Mouse (Mus musculus): ENCODE data around the gene Btbd11. TPM values are rescaled to one million over a fixed set of nuclear protein-coding genes. Genes with fewer than 3 reads are reported as not detected.

The Btbd11 gene
- polyA plus RNA-seq, 1 experiment from 2014 or later = 0.47 TPM

GRCm38 (mm10) chr10:85393016-85393415 lies 6.4 kb downstream of the Btbd11 start:
- Histone ChIP-seq H3K27ac (ENCODE audit: low read depth) (no peak overlapping the region), H3K9ac (replicated peaks) (no peak overlapping the region), H3K4me3 (ENCODE audit: low read depth, low read length) (no peak overlapping the region), H3K36me3 (replicated peaks; ENCODE audit: insufficient read depth, low read length) (no peaks in the 10 kb centered on the region), H3K27me3 (ENCODE audit: insufficient read depth, low read length) (peaks cover 15% of the 10 kb centered on the region), H3K4me2 (ENCODE audit: low read depth, low read length) (no peak overlapping the region), H3K9me3 (ENCODE audit: low read length) (no peaks in the 10 kb centered on the region), H3K4me1 (ENCODE audit: insufficient read depth) (peaks cover 2% of the 10 kb centered on the region)
- ATAC-seq (no peak), DNase-seq (no peak)
- WGBS (ENCODE audit: insufficient replicate concordance) = 60% methylated on average over 6 of the region's 6 CpGs
- TF ChIP-seq EP300 (IDR thresholded peaks at IDR 0.05; ENCODE audit: low read depth) (no peak), CTCF (IDR thresholded peaks at IDR 0.05; ENCODE audit: low read depth) (no peak)

- ATAC-seq (no peak), DNase-seq (no peak)
- no peak overlapping the region for H3K9ac ChIP-seq (replicated peaks)
- H3K36me3 ChIP-seq (replicated peaks; ENCODE audit: insufficient read depth, low read length) = no peaks in the 10 kb centered on the region
- H3K9me3 ChIP-seq (ENCODE audit: low read length) = no peaks in the 10 kb centered on the region
- no peak overlapping the region for H3K4me3 ChIP-seq (ENCODE audit: low read depth, low read length)
- H3K4me1 ChIP-seq (ENCODE audit: insufficient read depth) = no peaks in the 10 kb centered on the region
- H3K4me2 ChIP-seq (ENCODE audit: low read depth, low read length) = no peak overlapping the region
- WGBS (ENCODE audit: insufficient replicate concordance) = 60% methylated on average over 4 of the region's 4 CpGs
- H3K27me3 ChIP-seq (ENCODE audit: insufficient read depth, low read length) = no peaks in the 10 kb centered on the region; the same call in 1 of the 2 replicates
- H3K27ac ChIP-seq (ENCODE audit: low read depth) = no peak overlapping the region
- TF ChIP-seq CTCF (IDR thresholded peaks at IDR 0.05; ENCODE audit: low read depth) (no peak), EP300 (IDR thresholded peaks at IDR 0.05; ENCODE audit: low read depth) (no peak)
These were observed 7.9 kb downstream of the Btbd11 start for GRCm38 (mm10) chr10:85394558-85394957.

- 72% methylated on average over 3 of the region's 3 CpGs for WGBS (ENCODE audit: insufficient replicate concordance)
- no peak overlapping the region for H3K4me2 ChIP-seq (ENCODE audit: low read depth, low read length)
- no peaks in the 10 kb centered on the region for H3K9me3 ChIP-seq (ENCODE audit: low read length)
- H3K4me1 ChIP-seq (ENCODE audit: insufficient read depth) = no peaks in the 10 kb centered on the region
- no peak overlapping the region for H3K4me3 ChIP-seq (ENCODE audit: low read depth, low read length)
- ATAC-seq (no peak), DNase-seq (no peak)
- H3K27ac ChIP-seq (ENCODE audit: low read depth) = no peak overlapping the region
- TF ChIP-seq CTCF (IDR thresholded peaks at IDR 0.05; ENCODE audit: low read depth) (no peak), EP300 (IDR thresholded peaks at IDR 0.05; ENCODE audit: low read depth) (no peak)
- no peaks in the 10 kb centered on the region for H3K27me3 ChIP-seq (ENCODE audit: insufficient read depth, low read length)
- H3K9ac ChIP-seq (replicated peaks) = no peak overlapping the region
- no peaks in the 10 kb centered on the region for H3K36me3 ChIP-seq (replicated peaks; ENCODE audit: insufficient read depth, low read length)
These were observed 24.5 kb downstream of the Btbd11 start for GRCm38 (mm10) chr10:85411120-85411519.

GRCm38 (mm10) chr10:85420851-85421628 lies 34.4 kb downstream of the Btbd11 start:
- ATAC-seq (no peak), DNase-seq (no peak)
- no peaks in the 10 kb centered on the region for H3K27me3 ChIP-seq (ENCODE audit: insufficient read depth, low read length)
- H3K27ac ChIP-seq (ENCODE audit: low read depth) = no peak overlapping the region
- no peak overlapping the region for H3K4me2 ChIP-seq (ENCODE audit: low read depth, low read length)
- no peaks in the 10 kb centered on the region for H3K9me3 ChIP-seq (ENCODE audit: low read length)
- H3K4me1 ChIP-seq (ENCODE audit: insufficient read depth) = no peaks in the 10 kb centered on the region
- no peak overlapping the region for H3K9ac ChIP-seq (replicated peaks)
- no peak overlapping the region for H3K4me3 ChIP-seq (ENCODE audit: low read depth, low read length)
- no peak for TF ChIP-seq EP300 (IDR thresholded peaks at IDR 0.05; ENCODE audit: low read depth)
- TF ChIP-seq CTCF (IDR thresholded peaks at IDR 0.05; ENCODE audit: low read depth) = no peak
- WGBS (ENCODE audit: insufficient replicate concordance) = 55% methylated on average over 15 of the region's 15 CpGs
- no peaks in the 10 kb centered on the region for H3K36me3 ChIP-seq (replicated peaks; ENCODE audit: insufficient read depth, low read length)

GRCm38 (mm10) chr10:85421629-85422012 lies 35.0 kb downstream of the Btbd11 start:
- Histone ChIP-seq H3K9ac (replicated peaks) (no peak overlapping the region), H3K4me1 (ENCODE audit: insufficient read depth) (no peaks in the 10 kb centered on the region), H3K27ac (ENCODE audit: low read depth) (no peak overlapping the region), H3K27me3 (ENCODE audit: insufficient read depth, low read length) (no peaks in the 10 kb centered on the region), H3K4me2 (ENCODE audit: low read depth, low read length) (no peak overlapping the region), H3K4me3 (ENCODE audit: low read depth, low read length) (no peak overlapping the region), H3K36me3 (replicated peaks; ENCODE audit: insufficient read depth, low read length) (no peaks in the 10 kb centered on the region), H3K9me3 (ENCODE audit: low read length) (no peaks in the 10 kb centered on the region)
- ATAC-seq (no peak), DNase-seq (no peak)
- TF ChIP-seq EP300 (IDR thresholded peaks at IDR 0.05; ENCODE audit: low read depth) (no peak), CTCF (IDR thresholded peaks at IDR 0.05; ENCODE audit: low read depth) (no peak)
- 75% methylated on average over 4 of the region's 4 CpGs for WGBS (ENCODE audit: insufficient replicate concordance)

- no peaks in the 10 kb centered on the region for H3K27me3 ChIP-seq (ENCODE audit: insufficient read depth, low read length)
- TF ChIP-seq CTCF (IDR thresholded peaks at IDR 0.05; ENCODE audit: low read depth) = no peak
- no peak for TF ChIP-seq EP300 (IDR thresholded peaks at IDR 0.05; ENCODE audit: low read depth)
- no peak overlapping the region for H3K4me3 ChIP-seq (ENCODE audit: low read depth, low read length)
- ATAC-seq (no peak), DNase-seq (no peak)
- no peaks in the 10 kb centered on the region for H3K36me3 ChIP-seq (replicated peaks; ENCODE audit: insufficient read depth, low read length)
- 52% methylated on average over 2 of the region's 2 CpGs for WGBS (ENCODE audit: insufficient replicate concordance)
- H3K27ac ChIP-seq (ENCODE audit: low read depth) = no peak overlapping the region
- H3K4me1 ChIP-seq (ENCODE audit: insufficient read depth) = no peaks in the 10 kb centered on the region
- no peaks in the 10 kb centered on the region for H3K9me3 ChIP-seq (ENCODE audit: low read length)
- no peak overlapping the region for H3K9ac ChIP-seq (replicated peaks)
- no peak overlapping the region for H3K4me2 ChIP-seq (ENCODE audit: low read depth, low read length)
These were observed 39.1 kb downstream of the Btbd11 start for GRCm38 (mm10) chr10:85425756-85426155.
